Mouse (Mus musculus): ENCODE data around the gene Usp22.
"Not testable (repeated sequence)": the region's sequence is repeated elsewhere in the genome, so short reads cannot be mapped to it uniquely, and the experiment has no call there.

Gene Usp22

GRCm38 (mm10) chr11:61190776-61191175, 15.9 kb upstream of the Usp22 start:
- DNase-seq (ENCODE audit: low spot score): no peak

- DNase-seq (ENCODE audit: low spot score): no peak
Observed at GRCm38 (mm10) chr11:61183820-61184219, 9.0 kb upstream of the Usp22 start.

GRCm38 (mm10) chr11:61181624-61182023, 6.8 kb upstream of the Usp22 start:
- DNase-seq (ENCODE audit: low spot score): no peak

- DNase-seq (ENCODE audit: low spot score): no peak
Observed at GRCm38 (mm10) chr11:61180361-61180760, 5.5 kb upstream of the Usp22 start.

GRCm38 (mm10) chr11:61176321-61176720, 1.5 kb upstream of the Usp22 start:
- DNase-seq (ENCODE audit: low spot score): peak; percentile 17

GRCm38 (mm10) chr11:61175778-61176177, 923 bp upstream of the Usp22 start:
- no peak for DNase-seq (ENCODE audit: low spot score)

GRCm38 (mm10) chr11:61174291-61174820, 499 bp downstream of the Usp22 start:
- DNase-seq (ENCODE audit: low spot score): peak; percentile 50

GRCm38 (mm10) chr11:61173477-61173876, 1.4 kb downstream of the Usp22 start:
- DNase-seq (ENCODE audit: low spot score): not testable (repeated sequence)

GRCm38 (mm10) chr11:61170184-61170583, 4.7 kb downstream of the Usp22 start:
- DNase-seq (ENCODE audit: low spot score): no peak

GRCm38 (mm10) chr11:61164881-61165280, 10.0 kb downstream of the Usp22 start:
- DNase-seq (ENCODE audit: low spot score): no peak

- no peak for DNase-seq (ENCODE audit: low spot score)
Observed at GRCm38 (mm10) chr11:61164366-61164765, 10.5 kb downstream of the Usp22 start.

- DNase-seq (ENCODE audit: low spot score): no peak
Observed at GRCm38 (mm10) chr11:61163341-61163740, 11.5 kb downstream of the Usp22 start.

- no peak for DNase-seq (ENCODE audit: low spot score)
Observed at GRCm38 (mm10) chr11:61162776-61163175, 12.1 kb downstream of the Usp22 start.

GRCm38 (mm10) chr11:61161121-61161520, 13.7 kb downstream of the Usp22 start:
- no peak for DNase-seq (ENCODE audit: low spot score)

GRCm38 (mm10) chr11:61159796-61160732, 14.8 kb downstream of the Usp22 start:
- no peak for DNase-seq (ENCODE audit: low spot score)

- no peak for DNase-seq (ENCODE audit: low spot score)
Observed at GRCm38 (mm10) chr11:61158141-61158540, 16.7 kb downstream of the Usp22 start.

GRCm38 (mm10) chr11:61155727-61156126, 19.1 kb downstream of the Usp22 start:
- peak; percentile 42 for DNase-seq (ENCODE audit: low spot score)

GRCm38 (mm10) chr11:61150233-61151001, 24.4 kb downstream of the Usp22 start:
- DNase-seq (ENCODE audit: low spot score): no peak

GRCm38 (mm10) chr11:61147300-61147683, 27.6 kb downstream of the Usp22 start:
- no peak for DNase-seq (ENCODE audit: low spot score)

GRCm38 (mm10) chr11:61146645-61147299, 28.1 kb downstream of the Usp22 start:
- DNase-seq (ENCODE audit: low spot score): peak; percentile 44

GRCm38 (mm10) chr11:61145551-61145950, 29.3 kb downstream of the Usp22 start:
- no peak for DNase-seq (ENCODE audit: low spot score)
